Mouse (Mus musculus): ENCODE measurements around the gene Pcx. TPM values are rescaled to one million over a fixed set of nuclear protein-coding genes. Genes with fewer than 3 reads are reported as not detected.

The Pcx gene
- polyA plus RNA-seq, 1 experiment from 2014 or later, result 23.5 TPM

- Histone ChIP-seq H3K36me3 (no peaks in the 10 kb centered on the region), H3K27me3 (replicated peaks) (no peaks in the 10 kb centered on the region), H3K4me3 (no peak overlapping the region), H3K27ac (no peak overlapping the region), H3K9me3 (no peaks in the 10 kb centered on the region), H3K9ac (no peak overlapping the region), H3K4me1 (no peaks in the 10 kb centered on the region), H3K4me2 (replicated peaks) (no peak overlapping the region)
- WGBS, result 84% methylated on average over 11 of the region's 11 CpGs
- no peak for ATAC-seq (ENCODE audit: low FRiP score, low read depth)
Observed at GRCm38 (mm10) chr19:4646917-4647492, 136.7 kb downstream of the Pcx start.

- H3K4me3 ChIP-seq, result no peak overlapping the region
- H3K9me3 ChIP-seq, result no peaks in the 10 kb centered on the region
- no peak for ATAC-seq (ENCODE audit: low FRiP score, low read depth)
- H3K27ac ChIP-seq, result no peak overlapping the region
- H3K9ac ChIP-seq, result no peak overlapping the region
- H3K27me3 ChIP-seq (replicated peaks), result no peaks in the 10 kb centered on the region
- no peaks in the 10 kb centered on the region for H3K4me1 ChIP-seq
- WGBS, result 92% methylated on average over 5 of the region's 5 CpGs
- H3K4me2 ChIP-seq (replicated peaks), result no peak overlapping the region
- H3K36me3 ChIP-seq, result no peaks in the 10 kb centered on the region
Observed at GRCm38 (mm10) chr19:4658156-4658555, 147.9 kb downstream of the Pcx start.

- H3K9me3 ChIP-seq, result no peaks in the 10 kb centered on the region
- H3K4me1 ChIP-seq, result no peaks in the 10 kb centered on the region
- H3K4me3 ChIP-seq, result no peak overlapping the region
- no peak for ATAC-seq (ENCODE audit: low FRiP score, low read depth)
- H3K9ac ChIP-seq, result no peak overlapping the region
- H3K27ac ChIP-seq, result no peak overlapping the region
- no peaks in the 10 kb centered on the region for H3K36me3 ChIP-seq
- no peak overlapping the region for H3K4me2 ChIP-seq (replicated peaks)
- no peaks in the 10 kb centered on the region for H3K27me3 ChIP-seq (replicated peaks)
Observed at GRCm38 (mm10) chr19:4666815-4667214, 156.5 kb downstream of the Pcx start.

DNA sequence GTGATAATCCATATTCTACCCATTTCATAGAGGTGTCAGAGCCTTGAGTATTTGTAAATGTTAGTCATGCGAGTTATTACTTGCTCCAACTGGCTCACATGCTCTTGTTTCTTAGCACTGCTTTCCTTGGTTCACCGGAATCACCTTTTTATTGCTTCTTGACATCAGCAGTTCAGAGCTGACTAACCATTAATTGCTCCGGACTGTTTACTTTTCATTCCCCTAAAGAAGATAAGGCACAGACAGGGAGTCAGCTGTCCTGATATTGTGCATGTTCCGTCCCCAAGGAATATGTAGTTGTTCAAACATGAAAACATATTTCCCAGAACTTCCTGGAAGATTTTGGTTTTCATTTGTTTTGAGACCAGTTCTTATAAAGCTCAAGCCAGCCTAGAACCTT, 160.5 kb downstream of the Pcx start:
- Histone ChIP-seq H3K36me3 (no peaks in the 10 kb centered on the region), H3K4me3 (no peak overlapping the region), H3K27ac (no peak overlapping the region), H3K4me2 (replicated peaks) (no peak overlapping the region), H3K27me3 (replicated peaks) (no peaks in the 10 kb centered on the region), H3K9me3 (no peaks in the 10 kb centered on the region), H3K9ac (no peak overlapping the region), H3K4me1 (no peaks in the 10 kb centered on the region)
- no peak for ATAC-seq (ENCODE audit: low FRiP score, low read depth)
- WGBS, result 81% methylated on average over 4 of the region's 4 CpGs

Small RNA genes within 50 kb of the gene (microRNA-seq; reads per million reads assigned to microRNA genes)
- gene Mir6986, result 1.7 reads per million

Other genes with a start within 250 kb of the Pcx start
- gene Ssh3, start 241.3 kb upstream of the Pcx start, polyA plus RNA-seq (2016; fragmentation: Nextera tagmentation; extraction: Ambion mirVana), result 5.9 and 7.0 TPM in 2 replicates
- gene Ankrd13d, start 227.3 kb upstream of the Pcx start, polyA plus RNA-seq (2016; fragmentation: Nextera tagmentation; extraction: Ambion mirVana), result 18.5 and 19.0 TPM in 2 replicates
- gene Grk2, start 204.2 kb upstream of the Pcx start, polyA plus RNA-seq (2016; fragmentation: Nextera tagmentation; extraction: Ambion mirVana), result 19.7 and 21.2 TPM in 2 replicates
- gene Kdm2a, start 112.2 kb upstream of the Pcx start, polyA plus RNA-seq (2016; fragmentation: Nextera tagmentation; extraction: Ambion mirVana), result 49.6 and 51.7 TPM in 2 replicates
- 10.3 and 11.6 TPM in 2 replicates for gene Rhod, start 71.0 kb upstream of the Pcx start, polyA plus RNA-seq (2016; fragmentation: Nextera tagmentation; extraction: Ambion mirVana)
- gene Syt12, start 33.0 kb upstream of the Pcx start, polyA plus RNA-seq (2016; fragmentation: Nextera tagmentation; extraction: Ambion mirVana), result 1.7 and 1.9 TPM in 2 replicates
- gene 2010003K11Rik, start 11.9 kb upstream of the Pcx start, polyA plus RNA-seq (2016; fragmentation: Nextera tagmentation; extraction: Ambion mirVana), result not detected in 2 replicates
- 15.6 and 17.9 TPM in 2 replicates for gene Lrfn4, start 105.2 kb downstream of the Pcx start, polyA plus RNA-seq (2016; fragmentation: Nextera tagmentation; extraction: Ambion mirVana)
- 56.1 and 60.5 TPM in 2 replicates for gene Rce1, start 115.2 kb downstream of the Pcx start, polyA plus RNA-seq (2016; fragmentation: Nextera tagmentation; extraction: Ambion mirVana)
- gene Gm960, start 188.2 kb downstream of the Pcx start, polyA plus RNA-seq (2016; fragmentation: Nextera tagmentation; extraction: Ambion mirVana), result 3.8 and 5.9 TPM in 2 replicates
- gene Sptbn2, start 200.7 kb downstream of the Pcx start, polyA plus RNA-seq (2016; fragmentation: Nextera tagmentation; extraction: Ambion mirVana), result 39.5 and 41.8 TPM in 2 replicates
- gene Rbm4b, start 246.0 kb downstream of the Pcx start, polyA plus RNA-seq (2016; fragmentation: Nextera tagmentation; extraction: Ambion mirVana), result 157 and 164 TPM in 2 replicates